Mouse (Mus musculus) liver, adult 2 months (tissue): ENCODE measurements at regions not wholly inside any gene's neighbourhood (a gene's known extent, or its start where the extent isn't known, plus 50 kb on each side); places are given as distances from the start of the nearest gene placed in this dataset.

ENCODE experiments used
- DNase-seq: peaks from one replicate; pipeline ENCODE4 v3.0.0-alpha.2; 2011; ENCODE audit warnings: low read depth, low spot score; ENCODE audit errors: extremely low read depth
- H3K27ac ChIP-seq: fragments of 200-500 bp; replicated peaks from 2 replicates; pipeline ENCODE4 v1.5.1; 2012; ENCODE audit warnings: low read depth, mild to moderate bottlenecking, control low read depth, inconsistent platforms, low read length; ENCODE audit not compliant: insufficient read depth
- H3K27me3 ChIP-seq: fragments of 200-500 bp; 2 replicates; pipeline ENCODE4 v1.6.1; 2012; ENCODE audit warnings: mild to moderate bottlenecking, moderate library complexity, low read length, inconsistent platforms; ENCODE audit not compliant: control insufficient read depth, insufficient read depth
- H3K36me3 ChIP-seq: fragments of 200-500 bp; 2 replicates; pipeline ENCODE4 v1.6.1; 2012; ENCODE audit warnings: low read length, inconsistent platforms; ENCODE audit not compliant: control insufficient read depth, insufficient read depth
- H3K4me1 ChIP-seq: fragments of 200-500 bp; 2 replicates; pipeline ENCODE4 v1.6.1; 2011; ENCODE audit warnings: low read length; ENCODE audit not compliant: control insufficient read depth, insufficient read depth
- H3K4me3 ChIP-seq: fragments of 200-500 bp; 2 replicates; pipeline ENCODE4 v1.5.1; 2011; ENCODE audit warnings: low read depth, mild to moderate bottlenecking, control low read depth, low read length, moderate library complexity; ENCODE audit not compliant: insufficient read depth
- H3K79me2 ChIP-seq: fragments of 200-500 bp; 2 replicates; pipeline ENCODE4 v1.6.1; 2012; ENCODE audit warnings: inconsistent platforms, mild to moderate bottlenecking, low read length, moderate library complexity; ENCODE audit not compliant: control insufficient read depth, insufficient read depth
- H3K9ac ChIP-seq: fragments of 200-500 bp; 2 replicates; pipeline ENCODE4 v1.6.1; 2012; ENCODE audit warnings: low read depth, mild to moderate bottlenecking, control low read depth, inconsistent platforms, low read length
- CTCF ChIP-seq: fragments of 200-500 bp; IDR thresholded peaks from 2 replicates; pipeline ENCODE4 v1.5.1; 2011; ENCODE audit warnings: low read depth, low read length, control low read depth
- POLR2A ChIP-seq: fragments of 200-500 bp; IDR thresholded peaks from 2 replicates; pipeline ENCODE4 v1.6.1; 2011; ENCODE audit warnings: low read length, control low read depth; ENCODE audit not compliant: insufficient read depth; ENCODE audit errors: extremely low read depth
- WGBS: fragments of 180-500 bp; shearing (Covaris S2); methylation state at CpG from one replicate; pipeline ENCODE4 v1.1.7; 2018; 5-methylcytosine and 5-hydroxymethylcytosine counted together

DNA sequence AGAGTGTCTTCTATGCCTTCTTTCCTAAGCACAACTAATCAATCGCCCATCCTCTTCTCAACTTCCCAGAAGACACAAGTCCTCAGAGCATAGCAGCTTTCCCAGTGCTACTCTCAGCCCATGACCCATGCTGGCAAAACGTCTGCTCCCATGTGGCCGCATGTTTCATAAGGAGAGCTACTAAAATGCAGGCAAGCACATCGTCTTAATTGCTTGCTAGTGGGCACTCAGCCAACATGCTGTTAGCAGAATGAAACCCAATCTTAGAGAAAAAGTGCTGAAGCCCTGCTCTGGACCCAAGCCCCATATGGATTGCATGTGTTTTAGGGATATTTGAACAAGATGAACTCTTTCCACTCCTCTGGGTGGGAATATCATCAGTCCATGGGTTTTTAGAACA is 1348.2 kb upstream of the Zeb2 start:
- WGBS = 69% methylated on average over 4 of the region's 4 CpGs
- Histone ChIP-seq H3K27me3 (no peaks in the 10 kb centered on the region), H3K27ac (no peak overlapping the region), H3K36me3 (no peaks in the 10 kb centered on the region), H3K4me3 (no peak overlapping the region), H3K4me1 (no peaks in the 10 kb centered on the region), H3K9ac (no peak overlapping the region), H3K79me2 (no peaks in the 10 kb centered on the region)
- no peak for DNase-seq
- TF ChIP-seq POLR2A (no peak), CTCF (no peak)

DNA sequence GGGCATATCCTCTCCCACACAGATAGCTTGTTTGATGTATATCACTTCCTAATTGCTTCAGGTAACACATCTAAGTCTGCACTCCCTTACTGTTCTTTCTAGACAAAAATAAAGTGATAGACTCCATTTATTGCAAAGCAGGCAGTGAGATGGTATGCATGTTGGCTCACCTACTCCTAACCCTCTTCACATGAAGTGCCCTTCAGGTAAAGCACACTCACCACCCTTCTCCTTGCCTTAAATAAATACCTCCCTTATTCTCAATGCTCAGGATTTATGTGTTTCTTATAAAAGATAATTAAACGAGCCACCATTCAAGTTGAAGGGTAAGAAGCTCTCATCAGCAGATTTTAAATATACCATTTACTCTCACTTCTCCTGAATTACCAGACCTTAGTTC is 1347.7 kb upstream of the Zeb2 start:
- DNase-seq = no peak
- H3K79me2 ChIP-seq = no peaks in the 10 kb centered on the region
- no peaks in the 10 kb centered on the region for H3K4me1 ChIP-seq
- 63% methylated on average over 1 of the region's 1 CpGs for WGBS
- no peaks in the 10 kb centered on the region for H3K36me3 ChIP-seq
- H3K27me3 ChIP-seq = no peaks in the 10 kb centered on the region
- H3K27ac ChIP-seq = no peak overlapping the region
- no peak for TF ChIP-seq POLR2A
- TF ChIP-seq CTCF = no peak
- H3K4me3 ChIP-seq = no peak overlapping the region
- H3K9ac ChIP-seq = no peak overlapping the region

DNA sequence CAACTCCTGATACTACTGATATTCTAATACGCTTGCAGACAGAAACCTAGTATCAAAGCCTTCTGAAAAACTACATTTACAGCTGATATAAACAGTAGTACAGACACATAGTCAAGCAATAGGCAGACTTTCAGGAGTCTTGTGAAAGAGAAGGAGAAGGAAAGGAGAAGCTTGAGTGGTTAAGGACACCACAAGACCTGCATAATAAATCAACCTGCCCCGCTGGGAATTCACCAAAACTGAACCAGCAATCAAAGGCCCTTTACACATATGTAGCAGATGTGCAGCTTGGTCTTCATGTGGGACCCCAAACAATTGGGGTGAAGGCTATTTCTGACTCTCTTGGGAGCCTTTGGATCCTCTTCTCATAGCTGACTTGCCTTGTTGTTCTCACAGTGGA is 1345.5 kb upstream of the Zeb2 start:
- no peaks in the 10 kb centered on the region for H3K4me1 ChIP-seq
- H3K79me2 ChIP-seq = no peaks in the 10 kb centered on the region
- H3K36me3 ChIP-seq = no peaks in the 10 kb centered on the region
- no peak overlapping the region for H3K27ac ChIP-seq
- H3K27me3 ChIP-seq = no peaks in the 10 kb centered on the region
- WGBS = 92% methylated on average over 2 of the region's 2 CpGs
- no peak overlapping the region for H3K4me3 ChIP-seq
- no peak overlapping the region for H3K9ac ChIP-seq
- DNase-seq = no peak
- TF ChIP-seq CTCF (no peak), POLR2A (no peak)

DNA sequence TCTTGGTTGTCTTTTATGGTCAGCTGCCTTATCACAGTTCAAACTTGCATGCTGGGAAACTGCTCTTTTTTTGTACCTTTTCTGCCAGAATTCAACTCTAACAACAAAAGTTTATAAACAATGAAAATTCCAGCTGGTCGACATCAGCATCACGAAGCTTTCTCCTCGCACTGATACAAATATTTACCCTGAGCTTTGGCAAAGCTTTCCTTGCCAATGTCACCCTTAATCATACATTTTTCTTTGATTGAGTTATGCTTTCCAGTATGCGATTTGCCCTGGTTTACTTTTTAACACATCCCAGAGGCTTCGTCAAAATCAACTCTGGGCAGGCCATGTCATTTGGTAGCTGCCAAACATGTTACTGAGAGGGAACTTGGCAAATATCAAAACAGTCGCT is 1333.5 kb upstream of the Zeb2 start:
- H3K27ac ChIP-seq = no peak overlapping the region
- H3K4me3 ChIP-seq = no peak overlapping the region
- peak; percentile 19 for DNase-seq
- H3K36me3 ChIP-seq = no peaks in the 10 kb centered on the region
- no peaks in the 10 kb centered on the region for H3K4me1 ChIP-seq
- H3K79me2 ChIP-seq = no peaks in the 10 kb centered on the region
- no peaks in the 10 kb centered on the region for H3K27me3 ChIP-seq
- 39% methylated on average over 6 of the region's 6 CpGs for WGBS
- no peak overlapping the region for H3K9ac ChIP-seq
- TF ChIP-seq POLR2A (no peak), CTCF (no peak)

DNA sequence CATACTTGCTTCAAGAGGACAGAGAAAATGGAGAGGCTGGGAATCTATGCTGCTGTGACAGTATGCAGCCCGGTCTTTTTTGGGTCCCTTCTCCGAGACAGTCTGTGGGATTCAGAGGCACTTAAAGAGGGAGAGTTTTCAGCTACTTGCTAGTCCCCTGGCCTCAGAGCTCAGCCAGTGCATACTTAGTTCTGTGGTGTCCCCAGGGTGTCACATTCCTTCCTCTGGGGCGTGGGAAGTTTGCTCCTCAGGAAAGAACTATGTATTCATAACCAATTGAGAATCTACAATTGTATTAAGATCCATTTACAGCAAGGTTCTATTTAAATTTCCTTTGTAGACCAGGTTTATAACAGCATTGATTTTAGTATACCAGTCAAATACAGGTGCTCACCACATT is 1328.1 kb upstream of the Zeb2 start:
- no peak overlapping the region for H3K4me3 ChIP-seq
- no peak for DNase-seq
- 54% methylated on average over 3 of the region's 3 CpGs for WGBS
- no peaks in the 10 kb centered on the region; the same call in 1 of the 2 replicates for H3K4me1 ChIP-seq
- H3K36me3 ChIP-seq = no peaks in the 10 kb centered on the region
- H3K27ac ChIP-seq = no peak overlapping the region
- H3K27me3 ChIP-seq = no peaks in the 10 kb centered on the region
- H3K79me2 ChIP-seq = no peaks in the 10 kb centered on the region
- no peak overlapping the region for H3K9ac ChIP-seq
- TF ChIP-seq POLR2A (no peak), CTCF (no peak)

DNA sequence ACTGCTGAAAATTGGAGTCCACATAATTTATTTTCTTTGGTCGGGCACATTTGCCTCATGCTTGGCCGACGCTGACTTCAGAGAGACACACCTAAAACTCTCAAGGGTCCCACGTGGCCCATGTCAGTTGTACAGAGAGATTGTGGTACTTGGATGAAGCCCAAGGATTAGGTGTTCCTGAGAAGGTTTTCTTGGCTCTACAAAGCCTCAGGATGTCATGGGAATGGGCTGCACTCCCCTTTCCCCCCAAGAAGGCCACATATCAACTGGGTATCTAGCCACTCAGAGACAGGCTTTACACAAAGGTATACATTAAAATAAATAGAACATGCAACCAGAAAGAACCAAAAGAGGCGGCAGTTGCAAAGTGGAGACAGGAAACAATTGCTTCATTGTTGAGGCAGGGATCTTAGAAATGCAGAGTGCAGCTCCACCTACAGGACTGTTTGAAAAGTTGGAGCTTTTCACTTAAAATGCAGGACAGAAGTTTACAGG is 1326.5 kb upstream of the Zeb2 start:
- no peaks in the 10 kb centered on the region for H3K36me3 ChIP-seq
- TF ChIP-seq CTCF = no peak
- TF ChIP-seq POLR2A = no peak
- no peaks in the 10 kb centered on the region for H3K27me3 ChIP-seq
- peak overlapping the region; percentile 53 for H3K27ac ChIP-seq
- no peaks in the 10 kb centered on the region; the same call in 1 of the 2 replicates for H3K4me1 ChIP-seq
- peak; percentile 18 for DNase-seq
- H3K79me2 ChIP-seq = no peaks in the 10 kb centered on the region
- WGBS = 38% methylated on average over 5 of the region's 5 CpGs
- no peak overlapping the region for H3K4me3 ChIP-seq
- H3K9ac ChIP-seq = no peak overlapping the region
